Mouse (Mus musculus) heart, postnatal 25 days (tissue): Measurements from ENCODE around the gene Zscan29. TPM values are rescaled to one million over a fixed set of nuclear protein-coding genes. Genes with fewer than 3 reads are reported as not detected.

Experiments used
- DNase-seq: peaks from one replicate; pipeline ENCODE4 v3.0.0; 2022; ENCODE audit warnings: low spot score
- intact Hi-C: fragments of 180-260 bp; cut with DNase I; formaldehyde crosslinking; loops from one replicate; pipeline ENCODE4 v1.15.1; 2025
- total RNA-seq, 2 experiments: library from RNA; stranded (reverse); gene quantifications; 2 replicates each; pipeline ENCODE4 v1.2.3; 2021

The Zscan29 gene
- total RNA-seq: 1 to 10 TPM; 6.6 to 8.2 TPM

DNA sequence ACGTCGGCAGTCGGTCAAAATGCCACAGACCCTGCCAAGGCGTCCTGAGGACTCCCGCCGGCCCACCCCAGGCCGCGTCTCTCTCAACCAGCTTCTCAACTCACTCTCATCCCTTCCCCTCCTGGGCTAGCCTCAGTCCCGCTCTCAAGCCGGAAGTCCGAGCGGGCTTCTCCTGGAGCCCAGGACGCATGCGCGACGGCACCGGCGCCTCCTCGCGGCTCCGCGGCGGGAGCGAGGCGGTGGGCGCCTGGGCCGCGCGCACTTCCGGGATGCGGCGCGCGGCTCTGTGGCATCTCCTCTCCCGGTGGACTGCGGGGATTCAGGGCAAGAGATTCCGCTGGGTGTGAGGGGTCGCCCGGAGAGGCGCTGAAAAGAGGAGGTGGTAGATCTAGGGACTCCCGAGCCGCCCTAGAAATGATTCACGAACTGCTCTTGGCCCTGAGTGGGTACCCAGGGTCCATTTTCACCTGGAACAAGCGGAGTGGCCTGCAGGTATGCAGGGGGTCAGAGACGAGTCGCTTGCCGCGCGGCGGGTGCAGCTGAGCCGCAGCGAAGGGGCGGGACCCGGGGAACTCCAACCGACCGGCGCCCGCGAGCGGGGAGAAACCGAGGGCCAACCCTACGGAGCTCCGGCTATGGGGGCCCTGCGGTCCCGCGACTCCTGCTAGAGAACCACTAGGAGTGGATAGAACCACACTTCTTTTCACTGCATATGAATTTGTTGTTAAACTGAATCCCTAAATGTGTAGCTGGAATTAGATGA, at the start of gene Zscan29:
TSS of gene Zscan29 (minus strand) at position 146 of the 763 bp plus-strand sequence.
- peak; percentile 83 for DNase-seq

DNA sequence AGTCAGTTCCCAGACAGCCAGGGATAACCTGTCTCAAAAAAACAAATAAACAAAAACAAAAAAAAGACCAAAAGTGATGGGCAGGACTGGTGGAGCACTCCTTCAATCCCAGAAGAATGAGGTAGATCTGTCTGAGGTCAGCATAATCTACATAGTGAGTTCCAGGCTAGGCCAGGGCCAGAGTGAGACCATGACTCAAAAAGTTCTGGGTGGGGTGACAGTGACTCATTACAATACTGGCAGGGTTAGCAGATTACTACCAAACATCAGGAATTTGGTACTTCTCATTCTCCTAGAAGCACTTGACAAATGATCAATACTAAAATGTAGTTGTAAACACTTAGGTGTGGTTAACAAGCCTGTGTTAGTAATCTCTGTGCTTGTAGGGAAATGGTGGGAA, 49.1 kb upstream of the Zscan29 start:
- intact Hi-C loops: no loop called here
- no peak for DNase-seq

More for the DNA sequence above, at the start of gene Zscan29:
- intact Hi-C loops: loop anchor here (2.0 to 5.0 kb wide), 2 partner anchors 30 to 186 kb away; partner anchors contain the start of genes Adal, Ckmt1, Lcmt2 and Ppip5k1

DNA sequence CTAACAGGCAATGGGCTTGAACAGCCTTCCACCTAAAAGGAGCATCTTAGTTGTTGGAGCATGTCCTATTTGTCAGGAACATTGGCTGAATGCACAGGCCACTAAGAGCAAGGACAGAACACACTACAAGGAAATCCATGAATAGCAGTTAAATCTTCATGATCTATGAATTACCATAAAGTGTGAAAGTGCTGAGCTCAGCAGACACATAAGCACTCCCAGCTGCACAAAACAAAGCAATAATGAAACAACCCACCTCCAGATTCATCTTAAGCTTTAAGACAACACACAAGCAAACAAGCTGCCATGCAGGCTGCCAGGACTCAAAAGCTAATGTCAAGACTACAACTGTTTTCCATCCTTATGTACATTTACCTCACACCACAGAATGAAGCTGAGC, 48.3 kb upstream of the Zscan29 start:
- intact Hi-C loops: no loop called here
- DNase-seq: no peak

DNA sequence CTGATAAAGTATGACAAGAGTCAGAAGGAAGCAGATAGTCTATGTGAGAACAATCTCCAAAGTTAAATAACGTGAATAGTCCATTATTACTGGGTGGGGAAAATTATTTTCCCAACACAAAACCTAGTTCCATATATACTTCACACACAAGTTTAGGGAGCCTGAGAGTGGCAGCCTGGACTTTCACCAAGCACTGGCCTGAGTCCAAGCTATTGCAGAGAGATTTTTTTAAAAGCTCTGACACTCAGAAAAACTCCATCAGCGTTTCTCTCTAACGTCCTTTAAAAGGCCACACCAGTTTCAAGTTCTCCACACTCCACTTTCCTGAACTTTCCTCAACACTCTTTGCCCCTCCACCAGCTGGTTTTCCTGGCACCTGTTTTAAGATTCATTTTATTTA, 43.6 kb upstream of the Zscan29 start:
- DNase-seq: no peak
- intact Hi-C loops: no loop called here

DNA sequence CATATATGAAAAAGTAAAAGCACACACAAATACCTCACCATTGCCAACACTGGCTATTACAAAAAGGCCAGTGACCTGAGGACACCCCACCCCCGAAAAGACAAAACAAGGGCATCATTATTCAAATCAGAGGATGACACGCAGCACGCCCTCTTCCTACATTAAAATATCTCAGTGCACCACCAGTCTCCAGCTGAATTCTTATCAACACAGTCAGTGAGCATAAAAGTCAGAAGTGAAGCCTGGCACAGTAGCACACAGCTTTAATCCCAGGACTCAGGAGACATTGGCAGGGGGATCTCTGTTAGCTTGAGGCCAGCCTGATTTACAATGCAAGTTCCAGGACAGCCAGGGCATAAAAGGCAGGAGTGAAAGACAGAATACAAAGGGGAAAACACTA, 35.6 kb upstream of the Zscan29 start:
- intact Hi-C loops: no loop called here
- DNase-seq: no peak

DNA sequence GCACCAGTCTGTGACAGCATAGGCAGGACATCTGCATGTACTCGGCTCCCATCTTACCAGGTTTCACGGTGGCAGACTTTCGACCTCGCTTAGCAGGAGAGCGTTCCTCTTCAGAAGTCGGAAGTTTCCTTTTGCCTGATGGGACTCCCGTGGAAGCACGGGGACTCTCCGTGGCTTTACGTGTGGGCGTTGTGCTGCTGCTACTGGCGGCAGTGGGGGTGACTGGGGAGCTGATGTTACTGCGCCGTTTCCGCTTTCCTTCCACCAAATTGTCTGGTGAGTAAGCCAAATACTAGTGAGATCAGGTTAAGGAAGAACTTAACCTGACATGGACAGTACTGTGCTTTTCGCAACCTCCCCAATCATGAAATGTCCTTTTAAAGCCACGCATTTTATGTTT, 33.4 kb upstream of the Zscan29 start:
- intact Hi-C loops: no loop called here
- DNase-seq: no peak

DNA sequence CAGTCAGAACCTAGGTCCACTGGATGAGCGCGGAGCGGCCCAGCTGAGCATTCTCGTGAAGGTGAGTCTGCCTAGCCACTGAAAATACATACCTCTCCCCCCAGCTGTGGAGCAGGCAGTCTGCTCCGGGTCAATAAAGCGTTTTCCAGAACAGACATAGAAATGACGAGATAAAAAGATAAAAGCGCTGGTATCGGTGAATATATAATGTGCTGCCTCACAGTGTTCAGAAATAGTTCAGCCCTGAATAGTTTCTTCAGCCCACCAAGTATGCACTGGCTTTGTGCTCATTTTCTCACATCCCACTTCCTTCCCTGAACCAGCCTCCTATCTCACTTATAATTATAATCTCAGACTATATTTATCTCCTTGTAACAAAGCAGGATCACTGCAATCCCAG, 24.5 kb upstream of the Zscan29 start:
- no peak for DNase-seq
- intact Hi-C loops: no loop called here

DNA sequence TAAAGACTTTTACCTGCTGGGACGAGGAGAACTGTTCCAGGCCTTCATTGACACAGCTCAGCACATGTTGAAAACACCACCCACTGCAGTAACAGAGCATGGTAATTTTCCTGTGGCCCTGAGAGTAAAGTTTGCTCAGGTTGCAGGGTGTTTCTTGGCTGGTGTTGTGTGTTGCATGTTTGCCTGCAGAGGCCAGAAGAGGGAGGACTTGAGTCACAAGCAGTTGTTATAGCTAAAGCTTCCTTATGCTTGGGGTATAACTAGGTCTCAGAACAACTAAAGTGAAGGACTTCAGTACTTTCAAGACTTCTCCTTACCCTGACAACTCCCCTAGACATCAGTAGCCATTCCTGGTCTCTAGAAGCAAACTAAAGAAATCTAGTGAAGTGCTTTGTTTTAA, 17.6 kb upstream of the Zscan29 start:
- DNase-seq: no peak
- intact Hi-C loops: no loop called here

DNA sequence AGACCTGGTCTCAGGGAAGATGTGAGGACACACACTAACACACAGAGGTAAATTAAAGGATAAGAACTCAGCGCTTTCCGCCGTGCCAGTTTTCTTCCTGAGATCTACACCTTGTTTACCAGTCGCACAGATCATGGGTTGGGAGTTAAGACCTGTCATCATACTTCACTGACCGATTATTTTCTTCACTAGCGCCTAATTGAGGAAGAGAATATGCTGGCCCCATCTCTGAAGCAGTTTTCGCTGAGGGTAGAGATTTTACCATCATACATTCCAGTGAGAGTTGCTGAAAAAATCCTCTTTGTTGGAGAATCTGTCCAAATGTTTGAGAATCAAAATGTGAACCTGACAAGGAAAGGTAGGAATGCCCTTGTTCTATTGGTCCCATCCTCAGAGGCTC, 13.2 kb upstream of the Zscan29 start:
- DNase-seq: no peak

DNA sequence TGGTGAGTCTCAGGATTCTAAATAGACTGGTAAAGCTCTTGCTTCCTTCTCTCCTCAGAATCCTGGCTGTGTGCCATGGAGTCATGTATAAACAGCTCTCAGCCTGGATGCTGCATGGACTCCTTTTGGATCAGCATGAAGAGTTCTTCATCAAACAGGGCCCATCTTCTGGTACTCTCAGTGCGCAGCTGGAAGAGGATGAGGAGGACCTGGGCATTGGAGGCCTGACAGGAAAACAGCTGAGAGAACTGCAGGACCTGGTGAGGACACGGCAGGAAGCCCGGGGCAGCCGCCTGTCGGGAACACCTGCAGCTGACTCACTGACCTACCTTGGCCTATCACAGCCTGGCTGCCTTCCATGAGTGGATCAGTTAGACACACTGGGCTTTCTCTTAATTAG, 12.5 kb upstream of the Zscan29 start:
- intact Hi-C loops: no loop called here
- no peak for DNase-seq

More for the DNA sequence above, 13.2 kb upstream of the Zscan29 start:
- intact Hi-C loops: no loop called here

DNA sequence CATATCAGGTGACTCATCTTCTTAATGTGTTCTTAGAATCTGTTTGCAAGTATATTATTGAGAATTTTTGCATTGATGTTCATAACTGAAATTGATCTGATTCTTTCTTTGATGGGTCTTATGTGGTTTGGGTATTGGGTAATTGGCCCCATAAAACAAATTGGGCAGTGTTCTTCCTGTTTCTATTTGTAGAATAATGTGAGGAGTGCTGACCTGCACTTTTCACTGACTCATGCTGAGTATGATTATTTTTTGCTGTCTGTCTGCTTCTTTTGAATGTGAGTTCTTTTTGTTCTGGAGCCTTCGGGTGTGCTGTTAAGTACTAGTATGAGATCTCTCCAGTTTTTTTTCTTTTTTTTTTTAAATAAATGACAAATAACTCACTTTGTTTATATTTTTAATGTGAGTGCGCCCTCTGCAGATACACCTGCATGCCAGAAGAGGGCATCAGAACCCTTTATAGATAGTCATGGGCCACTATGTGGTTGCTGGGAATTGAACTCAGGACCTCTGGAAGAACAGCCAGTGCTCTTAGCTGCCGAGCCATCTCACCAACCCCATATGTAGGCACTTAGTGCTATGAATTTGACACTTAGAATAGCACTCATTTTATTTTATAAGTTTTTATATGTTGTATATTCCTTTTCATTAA, 8.0 kb upstream of the Zscan29 start:
- no peak for DNase-seq
- intact Hi-C loops: no loop called here

DNA sequence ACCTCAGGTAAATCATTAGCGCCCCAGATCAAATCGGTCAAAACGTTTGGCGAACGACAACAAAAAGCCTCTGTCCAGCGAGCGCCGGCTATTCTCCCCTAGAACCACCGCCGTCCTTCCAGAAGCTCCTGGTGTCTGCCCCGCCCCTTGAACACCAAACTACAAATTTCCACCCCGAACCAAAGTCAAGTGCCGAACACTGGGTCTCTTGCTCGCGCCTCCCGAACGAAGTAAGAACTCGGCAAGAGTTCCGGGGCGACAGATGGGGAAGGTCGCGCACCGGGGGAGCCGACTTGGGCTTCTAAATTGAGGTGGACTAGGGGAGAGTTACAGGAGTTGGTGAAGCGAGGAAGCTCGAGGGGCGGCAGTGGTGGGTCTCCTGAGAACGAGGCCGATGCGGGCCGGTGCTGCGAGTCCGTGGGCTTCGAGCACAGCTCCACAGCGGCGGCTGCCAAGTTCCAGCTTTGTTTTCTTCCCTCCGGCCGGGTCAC, 399 bp downstream of the Zscan29 start, which contains the start of gene Tubgcp4:
TSS of gene Tubgcp4 (plus strand) at position 174 of the 491 bp plus-strand sequence.
- intact Hi-C loops: loop anchor here (2.0 to 5.0 kb wide), 2 partner anchors 30 to 187 kb away; partner anchors contain the start of genes Adal, Ckmt1, Lcmt2 and Ppip5k1
- no peak for DNase-seq

DNA sequence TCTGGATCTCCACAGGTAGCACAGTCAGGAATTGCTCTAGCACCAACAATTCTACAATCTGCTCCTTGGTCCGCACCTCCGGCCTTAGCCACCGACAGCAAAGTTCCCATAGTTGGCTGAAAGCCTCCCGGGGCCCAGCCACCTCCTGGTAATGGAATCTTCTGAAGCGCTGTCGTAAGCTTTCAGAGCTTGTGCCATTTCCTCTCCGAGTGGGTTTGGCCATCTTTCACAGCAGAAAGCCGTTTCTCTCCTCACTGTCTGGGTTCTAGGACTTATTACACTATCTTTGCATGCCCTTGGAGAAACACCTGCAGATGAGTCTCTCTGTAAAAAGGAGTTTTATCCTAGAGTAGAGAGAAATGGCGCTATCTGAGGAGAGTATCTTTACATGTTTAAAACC, 1.0 kb downstream of the Zscan29 start:
- DNase-seq: no peak
- intact Hi-C loops: loop anchor here (2.0 to 5.0 kb wide), 2 partner anchors 29 to 187 kb away; partner anchors contain the start of genes Adal, Ckmt1, Lcmt2 and Ppip5k1

DNA sequence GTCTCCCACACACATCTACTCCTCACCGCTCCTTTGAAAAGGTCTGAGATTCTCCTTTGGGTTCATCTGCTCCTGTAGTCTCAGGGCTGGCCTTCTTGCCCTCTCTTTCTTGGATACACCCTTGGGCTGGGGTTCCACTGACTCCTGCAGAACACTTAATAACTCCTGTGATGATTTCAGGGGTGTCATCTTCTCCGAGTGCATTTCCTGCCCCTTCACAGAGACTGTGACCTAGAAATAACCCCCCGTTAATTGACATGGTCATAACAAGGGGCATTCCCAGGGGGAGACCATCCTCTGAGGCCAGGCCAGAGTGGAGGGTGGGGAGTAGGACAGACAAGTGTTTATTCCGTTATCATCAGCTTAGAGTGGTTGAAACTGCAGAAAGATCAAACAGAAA, 1.8 kb downstream of the Zscan29 start:
- DNase-seq: no peak
- intact Hi-C loops: no loop called here

DNA sequence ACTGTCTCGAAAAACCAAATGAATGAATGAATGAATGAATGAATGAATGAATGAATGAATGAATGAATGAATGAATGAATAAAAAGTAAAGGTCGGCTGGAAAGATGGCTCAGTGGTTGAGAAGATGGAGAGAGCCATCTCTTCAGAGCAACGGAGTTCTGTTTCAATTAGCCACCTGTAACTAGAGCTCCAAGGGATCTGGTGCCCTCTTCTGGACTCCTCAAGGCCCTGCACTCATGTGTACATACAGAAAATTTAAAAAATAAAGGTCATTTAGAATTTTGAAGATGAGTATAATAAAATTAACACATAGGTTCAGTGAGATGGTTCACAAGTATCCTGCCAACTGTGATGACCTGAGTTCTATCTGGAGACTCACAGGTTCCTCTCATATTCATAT, 17.8 kb downstream of the Zscan29 start:
- intact Hi-C loops: no loop called here
- no peak for DNase-seq

DNA sequence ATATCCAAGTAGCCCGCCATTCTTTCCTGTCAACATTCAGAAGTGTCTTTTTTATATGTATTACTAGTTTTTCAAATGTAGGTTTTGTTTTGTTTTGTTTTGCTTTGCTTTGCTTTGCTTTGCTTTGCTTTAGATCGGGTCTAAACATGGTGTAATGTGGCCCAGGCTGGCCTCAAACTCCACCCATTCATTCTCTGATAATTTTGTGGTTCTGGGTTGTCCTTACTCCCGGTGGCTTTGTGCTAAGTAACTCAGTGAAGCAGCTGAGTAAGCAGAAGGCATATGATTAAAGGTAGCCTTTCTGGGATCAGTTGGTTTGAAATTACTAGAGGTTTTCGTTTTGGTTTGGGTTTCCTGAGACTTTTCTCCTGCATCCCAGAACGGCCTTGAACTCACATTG, 21.2 kb downstream of the Zscan29 start:
- intact Hi-C loops: no loop called here
- no peak for DNase-seq

DNA sequence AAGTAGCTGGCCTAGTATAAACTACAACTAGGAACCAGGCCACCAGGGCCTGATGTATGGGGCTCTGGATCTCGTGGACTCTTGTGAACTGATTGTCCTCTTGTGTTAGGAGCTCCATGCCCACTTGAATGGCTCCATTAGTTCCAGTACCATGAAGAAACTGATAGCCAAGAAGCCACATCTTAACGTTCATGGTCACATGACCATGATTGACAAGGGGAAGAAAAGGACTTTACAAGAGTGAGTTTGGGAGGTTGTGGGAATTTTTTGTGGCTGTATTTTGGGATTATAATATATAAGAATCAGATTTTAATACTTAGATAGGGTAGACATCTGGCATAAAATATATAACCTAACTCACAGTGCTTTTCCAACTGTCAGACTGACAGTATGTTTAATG, 28.5 kb downstream of the Zscan29 start:
- intact Hi-C loops: no loop called here
- DNase-seq: no peak

DNA sequence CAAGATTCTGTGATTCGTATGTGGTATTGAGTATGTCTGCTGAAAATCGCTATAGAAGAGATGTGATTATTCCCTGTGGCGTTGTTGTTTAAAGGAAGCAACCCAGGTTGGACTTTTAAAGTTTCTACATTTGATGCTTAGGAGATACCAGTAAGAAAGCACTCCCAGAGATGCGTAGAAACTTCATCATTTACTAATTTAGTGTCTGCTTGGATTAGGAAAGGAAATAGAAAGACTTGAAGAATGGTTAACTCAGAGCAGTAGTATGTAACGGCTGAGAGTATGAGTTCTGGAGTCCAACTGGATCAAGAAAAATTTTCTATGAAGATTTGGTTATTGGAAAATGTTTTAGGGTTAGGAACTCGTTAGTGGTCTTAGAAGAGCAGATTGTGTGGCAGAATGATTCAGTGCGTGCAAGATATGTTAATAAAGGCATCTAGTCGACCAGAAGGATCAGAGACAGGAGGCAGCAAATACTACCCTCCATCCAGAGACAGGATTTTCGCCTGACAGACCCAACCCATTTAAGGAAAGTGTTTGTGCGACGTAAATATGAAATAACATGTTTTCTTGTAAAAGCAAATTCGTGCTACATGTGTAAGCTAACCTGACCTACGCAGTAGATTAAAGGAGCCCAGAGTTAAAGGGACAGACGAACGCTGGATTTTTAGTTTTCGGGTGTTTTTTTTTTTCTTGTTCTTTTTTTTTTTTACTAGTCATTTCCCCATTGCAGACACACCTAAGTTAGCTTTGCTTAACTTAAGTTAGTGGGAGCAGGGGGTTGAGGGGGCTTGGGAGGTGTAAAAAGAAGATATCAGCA, 29.5 kb downstream of the Zscan29 start:
- intact Hi-C loops: loop anchor here (2.0 kb wide), 1 partner anchor 29 kb away; the partner anchor contains the start of genes Tubgcp4 and Zscan29
- no peak for DNase-seq

DNA sequence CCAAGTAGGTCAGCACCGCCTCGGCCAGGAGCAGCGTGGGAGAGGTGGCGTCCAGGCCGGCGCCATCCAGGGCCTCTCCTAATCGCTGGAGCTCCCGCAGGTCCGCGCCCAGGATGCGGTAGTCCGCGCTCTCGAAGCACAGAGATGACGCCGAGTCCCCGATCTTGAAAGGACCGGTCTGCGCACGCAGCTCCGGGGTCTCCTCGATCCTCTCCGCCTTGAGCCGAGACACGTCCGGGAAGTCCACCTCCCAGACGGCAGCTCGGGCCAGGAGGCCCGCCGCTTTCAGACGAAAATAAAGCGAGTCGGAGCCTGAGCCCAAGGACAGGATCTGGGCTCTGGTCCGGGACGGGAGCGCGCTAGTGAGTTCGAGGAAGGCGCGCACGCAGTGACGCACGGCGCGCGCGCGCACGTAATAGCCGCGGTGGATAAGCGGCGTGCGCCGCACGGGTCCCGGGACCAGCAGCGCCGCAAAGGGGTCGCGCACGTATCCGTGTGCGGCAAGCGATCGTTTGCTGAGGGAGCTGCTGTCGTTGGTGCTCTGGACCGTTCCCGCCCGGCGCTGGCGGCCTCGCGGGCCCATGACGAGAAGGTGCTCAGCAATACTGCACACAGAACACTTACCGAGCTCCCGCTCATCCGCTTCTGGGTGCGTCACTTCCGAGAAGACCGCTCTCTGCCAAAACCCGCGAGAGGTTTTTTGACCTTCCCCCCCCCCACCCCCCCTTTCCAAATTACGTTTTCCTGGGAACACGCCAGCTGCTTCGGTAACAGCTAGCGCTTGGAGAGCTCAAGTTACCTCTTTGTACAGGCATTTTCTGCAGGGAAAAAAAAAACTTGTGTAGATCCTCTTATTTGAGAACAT, 30.7 kb downstream of the Zscan29 start, which contains the start of the genes Adal and Lcmt2:
TSS of gene Adal (plus strand) at position 411 of the 865 bp plus-strand sequence.
TSS of gene Lcmt2 (minus strand) at position 636 of the 865 bp plus-strand sequence.
- DNase-seq: peak; percentile 85
- intact Hi-C loops: loop anchor here (2.0 kb wide), 1 partner anchor 31 kb away; the partner anchor contains the start of genes Tubgcp4 and Zscan29
